Mouse (Mus musculus) frontal cortex, postnatal 25 days (tissue): Measurements from ENCODE around the gene Gpt2.

ENCODE experiments used
- DNase-seq, 2 experiments: peaks; one replicate each; pipeline ENCODE4 v3.0.0; 2022; ENCODE audit warnings: low spot score in 2 of 2

Gpt2 gene

DNA sequence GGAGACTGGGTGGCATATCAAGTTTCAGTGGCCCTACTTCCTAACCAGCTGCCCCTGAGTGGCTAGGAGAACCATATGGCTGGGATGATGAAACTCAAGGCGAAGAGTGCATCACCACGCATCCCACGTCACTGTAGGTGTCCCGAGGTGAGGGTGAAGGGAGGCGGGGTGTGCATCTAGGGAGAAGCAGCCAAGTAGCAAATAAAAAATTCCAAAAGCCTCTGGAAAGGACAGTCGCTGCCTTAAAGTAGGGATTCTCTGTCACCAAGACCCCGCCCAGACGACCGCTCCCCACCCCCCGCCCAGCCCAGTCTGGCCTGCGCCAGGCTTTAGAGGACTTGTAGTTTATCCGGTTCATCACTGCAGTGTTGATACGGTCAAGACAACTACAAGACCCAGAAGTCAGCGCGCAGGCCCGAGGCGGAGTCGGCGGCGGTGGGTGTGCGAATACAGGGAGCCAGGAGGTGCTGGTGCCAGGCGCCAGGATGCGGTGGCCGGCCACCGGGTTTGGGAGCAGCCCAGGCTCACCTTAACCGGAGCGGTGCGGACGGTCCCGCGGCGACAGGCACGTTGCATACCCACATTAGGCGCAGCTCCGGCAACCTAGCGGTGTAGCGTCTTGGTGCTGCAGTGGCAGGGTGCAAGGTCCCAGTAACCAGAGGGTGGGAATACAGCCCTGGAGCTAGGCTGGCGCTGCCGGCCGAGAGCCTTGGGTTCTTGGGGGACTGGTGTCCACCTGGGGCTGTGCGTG is at the start of gene Gpt2:
Gpt2 (plus strand) TSS at position 452 of the 751 bp plus-strand sequence.
- DNase-seq: peak; percentile 85 to 94

DNA sequence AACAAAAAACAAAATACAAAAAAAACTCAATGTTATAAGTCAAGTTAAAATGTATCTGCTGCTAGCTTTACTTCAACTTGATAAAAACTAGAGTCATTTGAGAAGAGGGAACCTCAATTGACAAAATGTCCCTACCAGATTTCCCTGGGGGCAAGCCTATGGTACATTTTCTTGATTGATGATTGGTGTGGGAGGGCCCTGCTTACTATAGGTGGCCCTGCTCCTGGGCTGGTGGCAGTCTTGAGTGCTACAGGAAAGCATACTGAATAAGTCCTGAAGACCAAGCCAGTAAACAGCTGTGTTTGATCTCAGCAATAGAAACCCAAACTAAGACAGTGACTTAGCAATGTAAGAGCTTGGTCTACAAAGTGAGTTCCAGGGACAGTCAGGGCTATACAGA is 48.3 kb upstream of the Gpt2 start:
- DNase-seq: no peak

DNA sequence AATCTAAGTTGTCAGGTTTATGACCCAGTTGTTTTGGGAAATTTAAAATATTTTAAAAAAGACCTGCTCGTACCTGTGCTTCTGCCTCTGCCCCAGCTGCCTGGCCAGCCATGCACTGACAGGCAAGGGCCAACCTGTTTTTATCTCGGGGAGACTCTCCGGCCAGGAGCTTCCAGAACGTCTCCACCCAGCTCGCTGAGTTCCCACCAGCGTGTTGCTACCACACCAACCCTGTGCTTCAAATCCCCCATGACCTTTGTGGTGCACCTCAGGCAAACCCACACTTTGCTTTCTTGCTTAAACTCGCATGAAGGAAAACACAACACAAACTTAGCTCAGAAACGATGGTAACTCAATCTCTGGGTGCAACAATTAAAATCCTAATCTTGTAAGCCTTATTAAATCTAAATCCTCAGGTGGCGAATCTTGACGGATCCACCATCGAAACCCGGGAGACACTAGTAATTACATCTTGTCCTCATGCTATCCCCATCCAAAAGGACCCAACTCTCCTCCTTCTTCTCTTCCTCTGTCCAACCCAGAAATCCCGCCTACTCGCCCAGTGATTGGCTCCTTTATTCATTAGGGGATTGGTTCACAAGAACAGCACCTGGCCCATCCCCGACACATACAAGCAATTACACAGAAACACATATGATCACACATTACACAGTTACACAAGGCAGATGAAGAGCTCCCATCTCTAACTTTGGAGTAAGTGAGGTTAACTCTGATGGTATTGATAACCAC is 46.3 kb upstream of the Gpt2 start:
- no peak for DNase-seq

DNA sequence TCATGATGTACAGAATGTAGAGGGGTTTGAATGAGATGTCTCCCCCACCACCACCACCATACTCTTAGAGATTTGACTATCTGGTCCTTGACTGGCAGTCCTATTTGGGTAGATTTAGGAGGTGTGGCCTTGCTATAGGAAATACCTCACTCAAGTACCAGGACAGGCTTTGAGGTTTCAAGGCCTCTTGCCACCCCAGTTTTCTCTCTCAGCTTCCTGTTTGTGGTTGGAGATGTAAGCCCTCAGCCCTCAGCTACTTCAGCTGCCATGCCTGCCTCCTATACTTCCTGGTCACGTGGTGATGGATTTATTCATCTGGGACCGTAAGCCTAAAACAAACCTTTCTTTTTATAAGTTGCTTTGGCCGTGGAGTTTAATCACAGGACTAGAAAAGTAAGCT is 42.0 kb upstream of the Gpt2 start:
- no peak for DNase-seq

DNA sequence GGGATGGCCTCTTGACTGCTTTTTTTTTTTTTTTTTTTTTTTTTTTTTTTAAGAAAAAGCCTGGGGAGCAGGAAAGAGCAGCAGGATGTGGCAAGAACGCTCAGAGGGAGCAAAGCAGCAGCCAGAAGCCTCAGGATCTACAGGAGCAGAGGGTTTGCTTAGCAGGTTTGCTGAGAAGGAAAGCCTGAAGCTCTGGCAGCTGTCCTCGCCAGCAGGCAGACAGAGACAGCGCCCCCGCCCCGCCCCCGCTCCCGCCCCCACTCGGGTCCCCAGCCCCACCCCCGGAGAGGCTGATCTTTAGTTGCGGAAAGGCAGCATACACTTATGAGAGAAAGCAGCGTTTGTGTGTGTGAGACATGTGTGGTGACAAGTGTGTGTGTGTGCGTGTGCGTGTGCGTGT is 40.0 kb upstream of the Gpt2 start:
- DNase-seq: no peak

DNA sequence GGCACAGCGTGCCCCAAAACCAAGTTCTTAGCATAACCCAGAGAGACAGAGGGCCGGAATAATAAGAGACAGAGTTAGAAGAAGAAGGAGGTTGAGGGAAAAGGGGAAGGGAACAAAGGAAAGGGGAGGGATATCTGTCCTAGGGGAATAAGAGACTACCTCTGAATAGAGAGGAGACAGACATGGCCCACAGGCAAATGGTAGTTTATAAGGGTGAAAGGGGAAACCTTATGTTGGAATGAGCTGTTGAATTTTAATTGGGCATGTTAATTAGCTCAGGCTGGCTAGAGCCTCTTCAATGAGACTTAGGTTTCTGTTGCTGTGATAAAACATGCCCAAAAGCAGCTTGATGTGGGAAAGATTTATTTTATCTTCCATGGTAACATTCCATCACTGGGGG is 39.1 kb upstream of the Gpt2 start:
- DNase-seq: no peak

DNA sequence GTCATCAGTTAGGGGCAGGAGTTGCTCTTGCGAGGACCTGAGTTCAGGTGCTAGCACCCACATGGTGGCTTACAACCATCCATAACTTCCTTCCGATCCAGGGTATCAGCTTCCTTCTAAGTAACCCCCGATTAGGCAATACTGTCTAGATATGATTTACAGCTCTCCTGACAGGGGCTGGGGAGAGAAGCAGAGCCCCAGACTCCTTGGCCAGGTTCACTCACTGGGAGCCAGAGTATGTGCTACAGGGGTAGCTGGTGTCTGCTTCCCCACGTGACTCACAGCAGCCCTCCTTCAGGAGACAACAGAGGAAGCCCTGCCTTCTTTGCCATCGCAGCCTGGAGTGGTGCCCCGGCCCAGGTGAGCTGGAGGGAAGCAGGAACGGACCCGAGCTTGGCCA is 37.6 kb upstream of the Gpt2 start:
- no peak for DNase-seq

DNA sequence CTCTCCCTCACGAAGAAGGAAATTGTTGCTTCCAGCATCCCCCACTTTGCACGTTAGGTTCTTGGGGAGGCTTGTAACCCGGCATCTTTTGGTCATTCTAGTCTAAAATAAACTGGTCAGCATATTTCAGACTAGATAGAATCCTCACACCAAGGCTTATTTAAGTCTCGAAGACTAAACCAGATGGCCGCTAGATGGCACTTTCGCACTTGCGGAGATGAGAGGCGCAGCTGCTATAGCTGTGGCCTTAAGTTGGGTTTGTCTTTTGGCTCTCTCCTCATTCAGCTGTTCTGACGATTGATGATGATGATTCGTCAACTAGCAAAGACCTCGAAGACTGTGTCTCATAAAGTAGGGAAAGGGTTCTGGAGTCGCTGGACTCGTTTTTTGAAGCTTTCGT is 35.8 kb upstream of the Gpt2 start:
- DNase-seq: peak; percentile 35 to 52

DNA sequence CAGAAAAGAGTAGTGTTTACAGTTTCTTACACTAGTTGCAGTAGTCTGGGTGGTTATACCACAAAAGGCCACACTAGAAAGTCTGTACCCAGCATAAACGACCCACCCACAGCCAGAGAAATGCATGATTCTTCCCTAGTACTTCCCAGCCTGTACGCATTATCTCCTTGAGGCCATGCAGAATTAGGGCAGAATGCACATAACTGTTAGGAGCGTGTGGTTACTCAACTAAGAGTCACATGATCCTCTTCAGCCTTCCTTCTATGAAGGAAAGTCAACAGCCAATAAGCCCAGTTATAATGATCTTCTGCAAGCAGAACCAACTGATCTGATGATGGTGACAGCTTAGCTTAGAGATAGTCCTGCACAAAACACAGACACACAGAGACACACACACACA is 32.8 kb upstream of the Gpt2 start:
- no peak for DNase-seq

DNA sequence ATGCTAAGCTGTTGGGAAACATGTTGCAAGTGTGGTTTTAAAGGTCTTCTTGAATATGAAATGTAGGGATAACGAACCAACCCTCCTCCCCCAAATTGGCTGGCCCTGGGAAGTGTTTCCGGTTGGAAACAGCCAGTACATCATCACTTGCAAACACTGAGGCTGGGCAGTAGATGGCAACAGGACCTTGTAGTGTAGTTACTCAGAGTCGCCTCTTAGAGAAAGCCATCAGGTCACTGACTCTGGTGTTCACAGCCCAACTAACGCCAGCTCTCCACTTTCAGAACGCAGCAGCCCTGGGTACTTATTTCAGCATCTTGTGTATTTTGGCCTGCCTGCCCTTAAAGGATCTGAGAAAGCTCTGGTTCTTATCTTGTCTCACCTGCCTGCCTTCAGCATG is 31.6 kb upstream of the Gpt2 start:
- no peak for DNase-seq

DNA sequence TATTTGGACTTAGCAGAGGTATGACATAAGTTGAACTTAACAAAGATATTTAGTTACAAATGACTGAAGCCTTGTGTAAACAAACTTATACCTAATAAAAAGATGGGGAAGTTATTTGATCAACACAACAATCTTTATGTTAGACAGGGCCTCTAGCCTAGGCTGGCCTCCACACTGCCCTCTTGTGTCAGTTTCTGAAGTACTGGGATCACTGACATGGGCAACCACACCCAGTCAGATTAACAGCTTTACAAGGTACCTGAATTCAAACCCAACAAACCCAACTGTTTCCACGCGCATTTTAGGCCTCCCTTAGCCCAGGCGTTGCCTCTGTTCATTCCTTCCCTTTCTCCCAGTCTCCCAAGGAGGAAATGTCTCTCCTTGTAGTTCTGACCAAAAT is 31.0 kb upstream of the Gpt2 start:
- DNase-seq: no peak

DNA sequence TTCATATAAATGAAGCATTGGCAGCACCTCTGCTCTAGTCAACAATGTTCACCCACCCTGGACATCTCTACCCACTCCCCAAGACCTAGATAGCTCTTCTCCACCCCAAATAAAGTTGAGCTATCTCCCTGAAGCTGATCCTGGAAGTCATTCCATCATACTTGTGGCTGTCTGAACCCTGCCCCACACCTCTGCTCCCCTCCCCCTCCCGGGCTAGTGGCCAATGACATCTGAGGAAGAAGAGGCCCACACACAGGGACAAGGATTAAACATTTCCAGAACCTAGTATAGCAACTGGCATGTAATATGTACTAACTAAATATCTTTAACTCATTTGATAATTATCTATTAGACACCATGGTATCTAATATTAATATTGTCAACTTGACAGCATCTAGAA is 29.9 kb upstream of the Gpt2 start:
- DNase-seq: no peak

DNA sequence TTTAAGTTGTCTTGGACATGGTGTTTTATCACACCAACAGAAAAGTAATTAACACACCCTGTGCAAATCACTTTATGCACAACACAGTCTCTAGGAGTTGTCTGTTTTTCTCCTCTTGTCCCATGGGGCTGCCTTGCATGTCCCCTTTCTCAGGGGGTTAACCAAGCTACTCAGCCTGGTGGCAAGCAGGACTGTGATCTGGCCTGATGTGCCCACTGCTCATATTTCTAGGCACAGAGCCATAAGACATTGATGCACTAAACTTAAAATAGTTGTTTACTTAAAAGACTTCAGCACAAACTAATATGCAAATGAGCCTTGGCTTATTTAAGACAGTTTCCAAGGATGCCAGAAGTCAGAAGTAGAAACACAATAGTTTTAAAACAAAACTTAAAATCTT is 28.1 kb upstream of the Gpt2 start:
- DNase-seq: no peak

DNA sequence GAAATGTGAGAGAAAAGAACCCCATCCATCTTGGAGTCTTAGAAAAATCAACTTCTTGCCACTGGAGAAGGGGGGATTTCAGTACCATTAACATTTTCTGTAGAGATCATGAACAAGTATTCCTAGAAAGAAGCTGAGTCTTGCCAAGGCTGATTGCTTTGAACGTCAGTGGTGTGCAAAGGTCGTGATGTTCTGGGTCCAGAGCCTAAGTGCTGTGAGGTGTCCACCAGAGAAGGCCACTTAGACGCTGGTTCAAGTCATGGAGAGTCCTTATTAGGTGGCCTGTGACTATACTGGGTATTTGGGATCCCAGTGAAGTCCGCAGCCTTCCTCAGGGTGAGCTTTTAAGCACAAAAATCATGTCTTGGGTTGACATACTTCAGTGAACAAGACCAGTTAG is 26.3 kb upstream of the Gpt2 start:
- DNase-seq: no peak

DNA sequence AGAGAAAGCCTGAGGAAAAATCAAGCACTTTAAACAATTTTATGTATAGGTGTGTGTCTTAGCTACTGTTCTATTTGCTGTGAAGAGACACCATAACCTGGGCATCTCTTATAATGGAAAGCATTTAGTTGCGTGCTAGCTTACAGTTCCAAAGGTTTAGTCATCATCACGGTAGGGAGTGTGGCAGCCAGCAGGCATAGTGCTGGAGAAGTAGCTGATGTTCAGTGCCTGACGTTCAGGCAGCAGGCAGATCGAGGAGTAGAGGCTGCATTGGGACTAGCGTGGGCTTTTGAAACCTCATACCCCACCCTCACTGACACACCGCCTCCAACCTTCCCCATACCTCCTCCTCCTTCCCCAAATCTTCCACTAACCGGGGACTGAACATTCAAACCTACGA is 21.6 kb upstream of the Gpt2 start:
- DNase-seq: no peak

DNA sequence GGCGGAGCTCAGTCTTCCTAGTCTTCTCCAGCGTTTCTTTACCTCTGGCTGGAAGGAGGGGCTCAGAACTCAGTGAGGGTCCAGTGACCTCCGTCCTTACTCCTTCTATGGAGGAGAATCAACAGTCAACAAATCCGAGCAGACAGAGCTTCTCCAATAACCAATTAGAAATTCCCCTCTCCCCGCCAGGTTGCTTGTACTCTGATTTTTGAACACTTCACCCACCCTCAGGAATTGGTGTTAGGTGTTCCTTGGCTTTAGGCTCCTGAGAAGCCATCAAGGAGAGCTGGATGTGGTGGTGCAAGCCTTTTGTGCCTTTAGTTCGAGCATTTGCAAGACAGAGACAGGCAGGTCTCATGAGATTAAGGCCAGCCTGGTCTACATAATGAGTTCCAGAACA is 19.6 kb upstream of the Gpt2 start:
- DNase-seq: no peak

DNA sequence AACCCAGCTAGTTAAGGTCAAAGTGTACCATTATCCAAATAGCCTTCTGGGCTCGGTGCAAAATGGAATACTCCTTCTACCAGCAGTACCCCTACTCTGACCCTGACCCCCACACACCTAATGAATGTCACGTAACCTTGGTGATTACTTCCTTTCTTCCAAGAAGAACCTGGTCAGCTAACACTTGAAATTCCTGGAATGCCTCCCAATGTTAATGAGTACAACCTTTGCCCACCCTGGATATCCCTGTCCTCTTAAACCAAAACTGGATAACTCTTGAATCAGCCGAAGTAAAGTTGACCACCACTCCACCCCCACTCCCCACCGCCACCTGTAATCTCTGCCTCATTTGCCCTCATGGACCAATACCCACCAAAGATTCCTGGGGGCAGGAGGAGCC is 19.1 kb upstream of the Gpt2 start:
- no peak for DNase-seq

DNA sequence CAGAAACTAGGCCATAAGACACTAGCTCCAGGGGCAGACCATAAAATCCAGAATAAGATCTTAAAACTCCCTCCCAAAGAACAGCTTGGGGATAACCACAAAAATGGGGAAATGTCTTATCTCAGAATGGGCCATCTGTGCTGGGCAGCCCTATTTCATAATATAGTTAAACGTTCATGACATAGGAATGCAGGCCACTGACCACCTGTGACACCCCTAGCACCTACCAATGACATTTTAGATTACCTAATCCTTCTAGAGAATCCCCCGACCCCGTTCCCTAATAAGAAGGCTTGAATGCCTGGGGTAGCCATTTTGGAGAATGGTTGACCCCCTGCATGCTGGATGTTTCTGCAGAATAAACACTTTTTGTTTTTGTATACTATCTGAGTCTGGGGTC is 17.5 kb upstream of the Gpt2 start:
- DNase-seq: no peak

DNA sequence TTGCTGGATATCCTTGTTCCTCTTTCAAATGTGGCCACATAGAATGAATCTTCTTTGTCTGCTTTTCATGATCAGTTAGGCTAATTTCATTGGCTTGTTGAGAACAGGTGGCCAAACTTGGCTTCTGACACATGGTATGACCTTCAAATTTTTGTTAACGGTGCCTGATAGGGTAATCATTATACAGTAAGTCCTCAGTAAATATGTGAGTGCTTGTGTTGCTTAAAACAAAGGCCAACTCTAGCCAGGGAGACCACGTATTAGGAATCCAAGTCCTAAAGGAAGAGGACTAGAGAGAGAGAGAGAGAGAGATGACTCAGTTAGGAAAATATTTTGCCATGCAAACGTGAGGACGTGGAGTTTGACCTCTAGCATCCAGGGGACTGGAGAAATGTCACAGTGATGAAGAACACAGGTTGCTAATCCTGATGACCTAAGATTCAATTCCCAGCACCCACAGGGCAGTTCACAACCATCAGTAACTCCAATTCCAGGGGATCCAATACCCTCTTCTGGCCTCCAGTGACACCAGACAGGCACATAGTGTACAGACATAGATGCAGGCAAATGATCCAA is 15.3 kb upstream of the Gpt2 start:
- DNase-seq: no peak

DNA sequence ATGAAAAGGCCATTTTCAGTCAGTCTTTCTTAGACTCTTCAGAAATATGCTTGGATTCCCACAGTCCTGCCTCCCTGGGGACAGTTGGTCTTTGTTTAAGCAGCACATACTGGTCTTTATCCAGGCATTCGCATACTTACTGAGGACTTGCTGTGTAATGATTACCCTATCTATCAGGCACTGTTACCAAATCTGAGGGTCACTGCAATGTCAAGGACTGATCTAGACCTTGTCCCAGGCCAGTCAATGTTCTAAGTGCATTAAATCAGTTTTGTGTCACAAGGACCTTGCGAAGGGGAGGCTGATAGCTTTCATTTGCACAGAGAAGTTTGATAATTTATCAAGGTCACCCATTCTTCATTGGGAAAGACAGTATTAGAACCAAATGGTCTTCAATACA is 14.0 kb upstream of the Gpt2 start:
- DNase-seq: no peak

DNA sequence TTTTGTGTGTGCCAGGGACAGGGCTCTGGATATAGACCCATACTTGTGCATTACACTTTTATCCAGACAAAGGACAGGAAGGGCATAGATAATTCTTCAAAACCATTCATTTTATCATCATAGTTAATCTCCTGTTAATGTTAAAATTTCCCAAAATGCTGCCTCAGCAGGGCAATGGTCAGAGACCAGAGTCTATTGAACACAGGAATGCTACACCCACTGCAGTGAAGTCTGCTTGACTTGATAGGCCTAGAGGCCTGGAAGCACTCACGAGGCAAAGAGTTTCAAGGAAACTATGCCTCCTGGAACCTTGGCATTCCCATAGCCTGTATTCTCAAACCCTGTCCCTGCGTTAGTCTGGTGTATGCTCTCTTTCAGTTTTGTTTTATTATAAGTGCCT is 12.7 kb upstream of the Gpt2 start:
- no peak for DNase-seq

DNA sequence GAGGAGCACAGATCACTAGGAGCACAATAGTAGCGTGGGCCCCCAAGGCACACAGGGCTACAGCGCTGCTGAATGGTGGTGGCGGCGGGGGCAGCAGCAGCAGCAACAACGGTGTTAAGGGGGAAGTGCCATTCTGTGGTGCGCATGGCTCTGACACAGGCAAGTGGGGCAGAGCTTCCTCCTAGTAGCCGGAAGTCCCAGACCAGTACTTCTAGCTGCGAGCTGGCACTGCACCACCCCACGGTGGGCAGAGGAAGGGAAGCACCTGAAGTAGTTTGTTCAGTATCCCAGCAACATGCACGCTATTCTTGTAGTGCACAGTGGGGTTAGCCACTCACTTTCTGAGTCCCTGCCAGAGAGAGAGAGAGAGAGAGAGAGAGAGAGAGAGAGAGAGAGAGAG is 10.5 kb upstream of the Gpt2 start:
- no peak for DNase-seq

DNA sequence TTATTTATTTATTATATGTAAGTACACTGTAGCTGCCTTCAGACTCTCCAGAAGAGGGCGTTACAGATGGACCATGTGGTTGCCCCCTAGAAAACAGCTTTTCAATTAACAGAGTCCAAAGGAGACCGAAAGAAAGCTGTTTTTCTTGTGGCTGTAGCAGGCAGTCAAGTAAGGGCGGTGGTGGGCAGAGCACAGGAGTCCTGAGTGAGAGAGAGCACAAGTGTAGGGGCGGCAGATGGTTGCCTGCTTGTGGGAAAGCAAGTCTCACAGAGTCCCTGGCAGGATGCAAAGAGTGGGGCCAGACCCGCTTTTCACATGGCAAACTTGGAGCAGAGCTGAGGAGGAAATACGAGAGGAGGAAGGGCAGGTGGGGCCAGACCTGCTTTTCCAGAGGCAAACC is 9.9 kb upstream of the Gpt2 start:
- no peak for DNase-seq
